Mouse (Mus musculus): ENCODE results near the gene Olfr1106. TPM values are rescaled to one million over a fixed set of nuclear protein-coding genes. Genes with fewer than 3 reads are reported as not detected.

Gene Olfr1106
- total RNA-seq (2021), result not detected
- long read RNA-seq, experiment 1, result 0 reads
- long read RNA-seq, experiment 2, result 0 reads

GRCm38 (mm10) chr2:87052173-87052572 lies at the start of gene Olfr1106:
TSS of gene Olfr1106 (minus strand) at chr2:87052273.
- intact Hi-C loops (cut with DNase I; ENCODE audit: low total_unique reads), result no loop called here
- no peak for DNase-seq

GRCm38 (mm10) chr2:87095908-87096307 lies 43.8 kb upstream of the Olfr1106 start, which contains the start of gene Olfr1109:
TSS of gene Olfr1109 (minus strand) at chr2:87096008.
- intact Hi-C loops (cut with DNase I; ENCODE audit: low total_unique reads), result no loop called here
- no peak for DNase-seq

GRCm38 (mm10) chr2:87075717-87076116 lies 23.6 kb upstream of the Olfr1106 start, which contains the start of gene Olfr1107:
TSS of gene Olfr1107 (minus strand) at chr2:87075817.
- intact Hi-C loops (cut with DNase I; ENCODE audit: low total_unique reads), result no loop called here
- no peak for DNase-seq

GRCm38 (mm10) chr2:87036431-87036830 lies 15.6 kb downstream of the Olfr1106 start, which contains the start of gene Olfr1105:
TSS of gene Olfr1105 (minus strand) at chr2:87036531.
- intact Hi-C loops (cut with DNase I; ENCODE audit: low total_unique reads), result no loop called here
- DNase-seq, result no peak

GRCm38 (mm10) chr2:87026980-87027379 lies 25.1 kb downstream of the Olfr1106 start, which contains the start of gene Olfr1104:
TSS of gene Olfr1104 (minus strand) at chr2:87027080.
- intact Hi-C loops (cut with DNase I; ENCODE audit: low total_unique reads), result no loop called here
- no peak for DNase-seq

- DNase-seq, result no peak
- intact Hi-C loops (cut with DNase I; ENCODE audit: low total_unique reads), result no loop called here
Measured at GRCm38 (mm10) chr2:86998098-86998497, 54.0 kb downstream of the Olfr1106 start, which contains the start of gene Olfr1102. TSS of gene Olfr1102 (plus strand) at chr2:86998398.

Other genes starting within 250 kb of the Olfr1106 start
- not detected for gene Olfr141, start 242.3 kb downstream of the Olfr1106 start, total RNA-seq (2021)
- not detected for gene Olfr1094, start 227.6 kb downstream of the Olfr1106 start, total RNA-seq (2021)
- gene Olfr1095, start 200.6 kb downstream of the Olfr1106 start, total RNA-seq (2021), result not detected
- not detected for gene Gm13723, start 177.5 kb downstream of the Olfr1106 start, total RNA-seq (2021)
- gene Olfr1097, start 160.1 kb downstream of the Olfr1106 start, total RNA-seq (2021), result not detected
- not detected for gene Olfr1098, start 127.7 kb downstream of the Olfr1106 start, total RNA-seq (2021)
- gene Olfr1099, start 91.6 kb downstream of the Olfr1106 start, total RNA-seq (2021), result not detected
- gene Olfr1100, start 72.3 kb downstream of the Olfr1106 start, total RNA-seq (2021), result not detected
- gene Olfr1101, start 61.1 kb downstream of the Olfr1106 start, total RNA-seq (2021), result not detected
- gene Olfr1102, start 53.9 kb downstream of the Olfr1106 start, total RNA-seq (2021), result not detected
- not detected for gene Olfr1104, start 25.2 kb downstream of the Olfr1106 start, total RNA-seq (2021)
- not detected for gene Olfr1105, start 15.7 kb downstream of the Olfr1106 start, total RNA-seq (2021)
- gene Olfr1107, start 23.5 kb upstream of the Olfr1106 start, total RNA-seq (2021), result not detected
- gene Olfr1109, start 43.7 kb upstream of the Olfr1106 start, total RNA-seq (2021), result not detected
- gene Olfr259, start 62.3 kb upstream of the Olfr1106 start, total RNA-seq (2021), result not detected
- gene Olfr1110, start 88.0 kb upstream of the Olfr1106 start, total RNA-seq (2021), result not detected
- gene Olfr1111, start 100.4 kb upstream of the Olfr1106 start, total RNA-seq (2021), result not detected
- gene Olfr1112, start 135.5 kb upstream of the Olfr1106 start, total RNA-seq (2021), result not detected
- gene Olfr1113, start 156.7 kb upstream of the Olfr1106 start, total RNA-seq (2021), result not detected
- gene Olfr1115, start 195.7 kb upstream of the Olfr1106 start, total RNA-seq (2021), result not detected
- gene Olfr1116, start 215.3 kb upstream of the Olfr1106 start, total RNA-seq (2021), result not detected